In the genomic region with DNA sequence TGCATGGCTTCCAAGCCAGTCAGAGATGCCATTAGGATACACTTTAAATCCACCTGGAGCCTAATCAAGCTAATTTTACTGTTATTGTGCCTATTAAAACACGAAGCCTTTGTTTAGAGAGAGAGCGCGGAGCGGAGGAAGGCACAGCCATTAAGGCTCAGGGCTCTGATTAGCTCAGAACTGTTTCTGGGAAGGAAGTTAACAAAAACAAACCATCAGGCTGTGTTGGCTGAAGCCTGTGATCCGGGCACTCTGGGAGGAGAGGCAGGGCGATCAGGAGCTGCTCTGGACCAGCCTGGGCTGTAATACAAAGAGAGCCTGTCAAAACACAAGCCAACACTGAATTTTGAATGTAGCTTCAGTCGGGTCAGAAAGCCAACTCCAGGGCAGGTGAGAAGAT, we compare ENCODE assay signal across 11 mouse cellular contexts.
A peak's percentile ranks its signal among the peaks of the same experiment; 100 is the strongest.
DNase-seq lines count a peak whose midpoint lies in the region; ATAC-seq and TF ChIP-seq lines count a peak whose summit lies in the region.
"Had no signal": no experiment of that assay in that cellular context is flagged by ENCODE, and none has a peak within 500 bp of the region (broad histone marks: within the 10 kb centered on the region; RNA-seq: fewer than 3 reads in every experiment).

No protein-coding gene starts in this region.

- H3K27ac ChIP-seq in intestine, embryonic 14.5 days (ENCODE audit: low read depth), result no peak overlapping the region
- H3K27ac ChIP-seq in intestine, postnatal 0 days (ENCODE audit: low read depth, low read length), result no peak overlapping the region
- H3K27ac ChIP-seq in forebrain, embryonic 12.5 days, result 0 out of 2 replicates have a peak overlapping the region, but pooled peaks have one; percentile 31

- H3K9me3 ChIP-seq in intestine, embryonic 14.5 days (ENCODE audit: control insufficient read depth, low read length), result no peaks in the 10 kb centered on the region
- H3K9me3 ChIP-seq in intestine, postnatal 0 days (ENCODE audit: control insufficient read depth), result no peaks in the 10 kb centered on the region
- H3K9me3 ChIP-seq in forebrain, embryonic 12.5 days, result no peaks in the 10 kb centered on the region

- H3K4me2 ChIP-seq in intestine, embryonic 14.5 days (ENCODE audit: low read length), result peak overlapping the region; percentile 20; the same call in 1 of the 2 replicates
- H3K4me2 ChIP-seq in intestine, postnatal 0 days (replicated peaks; ENCODE audit: low read depth), result no peak overlapping the region
- H3K4me2 ChIP-seq in forebrain, embryonic 12.5 days, result no peak overlapping the region
- H3K4me2 ChIP-seq: midbrain, embryonic 11.5 days had no signal

- 23% methylated on average over 7 of the region's 7 CpGs for WGBS in intestine, embryonic 14.5 days
- 31% methylated on average over 7 of the region's 7 CpGs for WGBS in intestine, postnatal 0 days
- 24% methylated on average over 7 of the region's 7 CpGs for WGBS in forebrain, embryonic 12.5 days

- DNase-seq in embryo, embryonic 11 days, result peak; percentile 32
- no peak for DNase-seq in embryo, embryonic 10 days (ENCODE audit: low spot score)
- no peak for DNase-seq in intestine, embryonic 14.5 days (ENCODE audit: low spot score)
- DNase-seq in lung, postnatal 10 days, result peak; percentile 56
- DNase-seq in cerebellum, postnatal 25 days, result no peak
- DNase-seq in frontal cortex, postnatal 36 days (ENCODE audit: low spot score in 2 of 2), result no peak
- DNase-seq: cerebellum, postnatal 36 days; kidney, adult 9 months had no signal

- H3K9ac ChIP-seq in intestine, embryonic 14.5 days (ENCODE audit: low read length), result 0 out of 2 replicates have a peak overlapping the region, but pooled peaks have one; percentile 5
- H3K9ac ChIP-seq in intestine, postnatal 0 days (ENCODE audit: low read depth, low read length), result no peak overlapping the region
- no peak overlapping the region for H3K9ac ChIP-seq in forebrain, embryonic 12.5 days

- H3K27me3 ChIP-seq in intestine, embryonic 14.5 days (replicated peaks; ENCODE audit: control insufficient read depth, insufficient read depth, low read length), result peaks cover 15% of the 10 kb centered on the region
- H3K27me3 ChIP-seq in intestine, postnatal 0 days (replicated peaks; ENCODE audit: control insufficient read depth, insufficient read depth, low read length), result no peaks in the 10 kb centered on the region; the same call in 1 of the 2 replicates
- H3K27me3 ChIP-seq in forebrain, embryonic 12.5 days, result peaks cover 21% of the 10 kb centered on the region

- no peak overlapping the region for H3K4me3 ChIP-seq in intestine, embryonic 14.5 days (ENCODE audit: low read depth, low read length)
- no peak overlapping the region for H3K4me3 ChIP-seq in intestine, postnatal 0 days (ENCODE audit: low read depth, low read length)
- no peak overlapping the region for H3K4me3 ChIP-seq in forebrain, embryonic 12.5 days (replicated peaks)

- TF ChIP-seq CTCF in intestine, postnatal 0 days (IDR thresholded peaks at IDR 0.05; ENCODE audit: low read depth), result no peak

- H3K4me1 ChIP-seq in intestine, embryonic 14.5 days (replicated peaks; ENCODE audit: control insufficient read depth, insufficient read depth, low read length), result peaks cover 23% of the 10 kb centered on the region
- H3K4me1 ChIP-seq in intestine, postnatal 0 days (replicated peaks; ENCODE audit: control insufficient read depth, insufficient read depth, low read length), result peaks cover 10% of the 10 kb centered on the region; the same call in 1 of the 2 replicates
- peaks cover 48% of the 10 kb centered on the region for H3K4me1 ChIP-seq in forebrain, embryonic 12.5 days

- no peak for ATAC-seq in intestine, embryonic 14.5 days (replicated peaks; ENCODE audit: low FRiP score, low TSS enrichment, low read depth)
- no peak for ATAC-seq in intestine, postnatal 0 days
- ATAC-seq in forebrain, embryonic 12.5 days (ENCODE audit: low FRiP score), result no peak

- no peaks in the 10 kb centered on the region for H3K36me3 ChIP-seq in intestine, embryonic 14.5 days (ENCODE audit: control insufficient read depth, insufficient read depth, low read length)
- no peaks in the 10 kb centered on the region for H3K36me3 ChIP-seq in intestine, postnatal 0 days (ENCODE audit: control insufficient read depth, insufficient read depth)
- no peaks in the 10 kb centered on the region for H3K36me3 ChIP-seq in forebrain, embryonic 12.5 days (replicated peaks)

Comparison
In these comparisons a context has a peak if more than half of its experiments do, and no peak if none do; other contexts are left out.
1. DNase-seq: peak in embryo, embryonic 11 days (single experiment) and lung, postnatal 10 days (single experiment); none in embryo, embryonic 10 days (single experiment), intestine, embryonic 14.5 days (single experiment), cerebellum, postnatal 25 days (0 of 2) and frontal cortex, postnatal 36 days (0 of 2).